Mouse (Mus musculus): ENCODE measurements at regions not wholly inside any gene's neighbourhood (a gene's known extent, or its start where the extent isn't known, plus 50 kb on each side); places are given as distances from the start of the nearest gene placed in this dataset.

GRCm38 (mm10) chr12:35746691-35747299 lies 178.6 kb upstream of the Agr3 start:
- WGBS = 35% methylated on average over 3 of the region's 3 CpGs
- H3K4me2 ChIP-seq (replicated peaks; ENCODE audit: low read depth, low read length, severe bottlenecking) = no peak overlapping the region
- no peaks in the 10 kb centered on the region for H3K4me1 ChIP-seq (ENCODE audit: control insufficient read depth, insufficient read depth, low read length)
- DNase-seq (ENCODE audit: low spot score) = no peak
- H3K9ac ChIP-seq (ENCODE audit: low read depth, low read length, severe bottlenecking) = no peak overlapping the region
- ATAC-seq (ENCODE audit: low FRiP score, low read depth) = no peak
- no peak overlapping the region for H3K27ac ChIP-seq (replicated peaks; ENCODE audit: low read depth, low read length)
- no peaks in the 10 kb centered on the region for H3K27me3 ChIP-seq (ENCODE audit: control insufficient read depth, insufficient read depth, low read length)
- H3K9me3 ChIP-seq (ENCODE audit: control insufficient read depth, low read length) = no peaks in the 10 kb centered on the region
- no peak overlapping the region for H3K4me3 ChIP-seq (replicated peaks; ENCODE audit: low read length)
- H3K36me3 ChIP-seq (ENCODE audit: control insufficient read depth, insufficient read depth, low read length) = no peaks in the 10 kb centered on the region
- no peak for TF ChIP-seq POLR2A (IDR thresholded peaks at IDR 0.05; ENCODE audit: borderline replicate concordance, extremely low read depth, insufficient read depth, insufficient read length)

- Histone ChIP-seq H3K36me3 (ENCODE audit: control insufficient read depth, insufficient read depth, low read length) (no peaks in the 10 kb centered on the region), H3K9me3 (ENCODE audit: control insufficient read depth, low read length) (no peaks in the 10 kb centered on the region), H3K9ac (ENCODE audit: low read depth, low read length, severe bottlenecking) (no peak overlapping the region), H3K4me3 (replicated peaks; ENCODE audit: low read length) (no peak overlapping the region), H3K4me2 (replicated peaks; ENCODE audit: low read depth, low read length, severe bottlenecking) (no peak overlapping the region), H3K4me1 (ENCODE audit: control insufficient read depth, insufficient read depth, low read length) (no peaks in the 10 kb centered on the region), H3K27ac (replicated peaks; ENCODE audit: low read depth, low read length) (no peak overlapping the region), H3K27me3 (ENCODE audit: control insufficient read depth, insufficient read depth, low read length) (no peaks in the 10 kb centered on the region)
- DNase-seq (ENCODE audit: low spot score) = no peak
- 46% methylated on average over 1 of the region's 1 CpGs for WGBS
- TF ChIP-seq POLR2A (IDR thresholded peaks at IDR 0.05; ENCODE audit: borderline replicate concordance, extremely low read depth, insufficient read depth, insufficient read length) = no peak
- ATAC-seq (ENCODE audit: low FRiP score, low read depth) = no peak
Observed at GRCm38 (mm10) chr12:35742729-35743128, 182.7 kb upstream of the Agr3 start.

GRCm38 (mm10) chr12:35736427-35736826 lies 189.0 kb upstream of the Agr3 start:
- no peaks in the 10 kb centered on the region for H3K27me3 ChIP-seq (ENCODE audit: control insufficient read depth, insufficient read depth, low read length)

GRCm38 (mm10) chr12:35735002-35735401 lies 190.4 kb upstream of the Agr3 start:
- H3K9ac ChIP-seq (ENCODE audit: low read depth, low read length, severe bottlenecking) = no peak overlapping the region
- H3K4me2 ChIP-seq (replicated peaks; ENCODE audit: low read depth, low read length, severe bottlenecking) = no peak overlapping the region
- H3K4me1 ChIP-seq (ENCODE audit: control insufficient read depth, insufficient read depth, low read length) = no peaks in the 10 kb centered on the region
- DNase-seq (ENCODE audit: low spot score) (no peak), ATAC-seq (ENCODE audit: low FRiP score, low read depth) (no peak)
- H3K27ac ChIP-seq (replicated peaks; ENCODE audit: low read depth, low read length) = no peak overlapping the region
- H3K4me3 ChIP-seq (replicated peaks; ENCODE audit: low read length) = no peak overlapping the region
- 57% methylated on average over 2 of the region's 2 CpGs for WGBS
- no peaks in the 10 kb centered on the region for H3K9me3 ChIP-seq (ENCODE audit: control insufficient read depth, low read length)
- H3K27me3 ChIP-seq (ENCODE audit: control insufficient read depth, insufficient read depth, low read length) = no peaks in the 10 kb centered on the region
- TF ChIP-seq POLR2A (IDR thresholded peaks at IDR 0.05; ENCODE audit: borderline replicate concordance, extremely low read depth, insufficient read depth, insufficient read length) = no peak
- H3K36me3 ChIP-seq (ENCODE audit: control insufficient read depth, insufficient read depth, low read length) = no peaks in the 10 kb centered on the region

More at GRCm38 (mm10) chr12:35736427-35736826, 189.0 kb upstream of the Agr3 start:
- Histone ChIP-seq H3K4me2 (replicated peaks; ENCODE audit: low read depth, low read length, severe bottlenecking) (no peak overlapping the region), H3K9me3 (ENCODE audit: control insufficient read depth, low read length) (no peaks in the 10 kb centered on the region), H3K36me3 (ENCODE audit: control insufficient read depth, insufficient read depth, low read length) (no peaks in the 10 kb centered on the region), H3K4me1 (ENCODE audit: control insufficient read depth, insufficient read depth, low read length) (no peaks in the 10 kb centered on the region), H3K9ac (ENCODE audit: low read depth, low read length, severe bottlenecking) (no peak overlapping the region), H3K27ac (replicated peaks; ENCODE audit: low read depth, low read length) (no peak overlapping the region), H3K4me3 (replicated peaks; ENCODE audit: low read length) (no peak overlapping the region)
- 68% methylated on average over 2 of the region's 2 CpGs for WGBS
- ATAC-seq (ENCODE audit: low FRiP score, low read depth) = no peak
- TF ChIP-seq POLR2A (IDR thresholded peaks at IDR 0.05; ENCODE audit: borderline replicate concordance, extremely low read depth, insufficient read depth, insufficient read length) = no peak
- no peak for DNase-seq (ENCODE audit: low spot score)

- Histone ChIP-seq H3K4me2 (replicated peaks; ENCODE audit: low read depth, low read length, severe bottlenecking) (no peak overlapping the region), H3K9ac (ENCODE audit: low read depth, low read length, severe bottlenecking) (no peak overlapping the region), H3K4me3 (replicated peaks; ENCODE audit: low read length) (no peak overlapping the region), H3K9me3 (ENCODE audit: control insufficient read depth, low read length) (no peaks in the 10 kb centered on the region), H3K27me3 (ENCODE audit: control insufficient read depth, insufficient read depth, low read length) (no peaks in the 10 kb centered on the region), H3K4me1 (ENCODE audit: control insufficient read depth, insufficient read depth, low read length) (no peaks in the 10 kb centered on the region), H3K27ac (replicated peaks; ENCODE audit: low read depth, low read length) (no peak overlapping the region), H3K36me3 (ENCODE audit: control insufficient read depth, insufficient read depth, low read length) (no peaks in the 10 kb centered on the region)
- no peak for DNase-seq (ENCODE audit: low spot score)
- WGBS = 92% methylated on average over 1 of the region's 1 CpGs
- ATAC-seq (ENCODE audit: low FRiP score, low read depth) = no peak
- no peak for TF ChIP-seq POLR2A (IDR thresholded peaks at IDR 0.05; ENCODE audit: borderline replicate concordance, extremely low read depth, insufficient read depth, insufficient read length)
Observed at GRCm38 (mm10) chr12:35734371-35734770, 191.0 kb upstream of the Agr3 start.

- H3K4me3 ChIP-seq (replicated peaks; ENCODE audit: low read length) = no peak overlapping the region
- H3K27me3 ChIP-seq (ENCODE audit: control insufficient read depth, insufficient read depth, low read length) = no peaks in the 10 kb centered on the region
- ATAC-seq (ENCODE audit: low FRiP score, low read depth) = no peak
- no peaks in the 10 kb centered on the region for H3K4me1 ChIP-seq (ENCODE audit: control insufficient read depth, insufficient read depth, low read length)
- no peak overlapping the region for H3K4me2 ChIP-seq (replicated peaks; ENCODE audit: low read depth, low read length, severe bottlenecking)
- TF ChIP-seq POLR2A (IDR thresholded peaks at IDR 0.05; ENCODE audit: borderline replicate concordance, extremely low read depth, insufficient read depth, insufficient read length) = no peak
- H3K27ac ChIP-seq (replicated peaks; ENCODE audit: low read depth, low read length) = no peak overlapping the region
- DNase-seq (ENCODE audit: low spot score) = no peak
- H3K9me3 ChIP-seq (ENCODE audit: control insufficient read depth, low read length) = no peaks in the 10 kb centered on the region
- no peaks in the 10 kb centered on the region for H3K36me3 ChIP-seq (ENCODE audit: control insufficient read depth, insufficient read depth, low read length)
- no peak overlapping the region for H3K9ac ChIP-seq (ENCODE audit: low read depth, low read length, severe bottlenecking)
- WGBS = 89% methylated on average over 2 of the region's 2 CpGs
Observed at GRCm38 (mm10) chr12:35733580-35733979, 191.8 kb upstream of the Agr3 start.
